ENCODE assay signal across 10 mouse cellular contexts in genomic region chr2:75756704-75757638, GRCm38 (mm10). TPM values are rescaled to one million over a fixed set of nuclear protein-coding genes. Genes with fewer than 3 reads are reported as not detected.
DNase-seq lines count a peak whose midpoint lies in the region; ATAC-seq lines count a peak whose summit lies in the region.
"Had no signal": no experiment of that assay in that cellular context is flagged by ENCODE, and none has a peak within 500 bp of the region (broad histone marks: within the 10 kb centered on the region; RNA-seq: fewer than 3 reads in every experiment).

No protein-coding gene starts in this region.

- no peak overlapping the region for H3K4me3 ChIP-seq in heart, embryonic 10.5 days
- H3K4me3 ChIP-seq in embryonic facial prominence, embryonic 14.5 days (ENCODE audit: low read depth, low read length), result no peak overlapping the region
- no peak overlapping the region for H3K4me3 ChIP-seq in limb, embryonic 10.5 days

- no peaks in the 10 kb centered on the region for H3K9me3 ChIP-seq in heart, embryonic 10.5 days
- H3K9me3 ChIP-seq in embryonic facial prominence, embryonic 14.5 days (ENCODE audit: control insufficient read depth, low read length), result no peaks in the 10 kb centered on the region
- no peaks in the 10 kb centered on the region for H3K9me3 ChIP-seq in limb, embryonic 10.5 days (replicated peaks)

- H3K27me3 ChIP-seq in heart, embryonic 10.5 days (ENCODE audit: insufficient read depth, poor library complexity, severe bottlenecking), result no peaks in the 10 kb centered on the region
- no peaks in the 10 kb centered on the region for H3K27me3 ChIP-seq in embryonic facial prominence, embryonic 14.5 days (replicated peaks; ENCODE audit: control insufficient read depth, insufficient read depth, low read length)
- no peaks in the 10 kb centered on the region for H3K27me3 ChIP-seq in limb, embryonic 10.5 days (ENCODE audit: low read depth, poor library complexity, severe bottlenecking)

- H3K4me2 ChIP-seq in embryonic facial prominence, embryonic 14.5 days (ENCODE audit: low read depth, low read length), result peak overlapping the region; percentile 34
- H3K4me2 ChIP-seq: liver, embryonic 11.5 days had no signal

- no peak overlapping the region for H3K27ac ChIP-seq in heart, embryonic 10.5 days
- peak overlapping the region; percentile 74 for H3K27ac ChIP-seq in embryonic facial prominence, embryonic 14.5 days (replicated peaks; ENCODE audit: low read depth, low read length)
- peak overlapping the region; percentile 50; the same call in 1 of the 2 replicates for H3K27ac ChIP-seq in limb, embryonic 10.5 days

- 67% methylated on average over 16 of the region's 16 CpGs for WGBS in heart, embryonic 10.5 days
- WGBS in embryonic facial prominence, embryonic 14.5 days, result 27% methylated on average over 16 of the region's 16 CpGs
- WGBS in limb, embryonic 10.5 days, result 52% methylated on average over 16 of the region's 16 CpGs

- H3K4me1 ChIP-seq in heart, embryonic 10.5 days, result no peaks in the 10 kb centered on the region
- H3K4me1 ChIP-seq in embryonic facial prominence, embryonic 14.5 days (ENCODE audit: control insufficient read depth, insufficient read depth, low read length), result peaks cover 20% of the 10 kb centered on the region
- H3K4me1 ChIP-seq in limb, embryonic 10.5 days, result peaks cover 21% of the 10 kb centered on the region

- ATAC-seq in embryonic facial prominence, embryonic 14.5 days (ENCODE audit: low read depth), result peak; percentile 88
- ATAC-seq in erythroblast, adult 5-6 weeks (replicated peaks; ENCODE audit: low FRiP score, poor library complexity, severe bottlenecking), result no peak
- ATAC-seq: inflammation-experienced regulatory T-cells, adult 6 months had no signal

- no peak overlapping the region; the same call in 1 of the 2 replicates for H3K9ac ChIP-seq in embryonic facial prominence, embryonic 14.5 days (ENCODE audit: low read depth, low read length)

- peak; percentile 60 to 76 for DNase-seq in heart, adult 18-20 months
- no peak for DNase-seq in heart, embryonic 10.5 days (ENCODE audit: low spot score)
- peak; percentile 68 for DNase-seq in 3T3-L1 (ENCODE audit: low read depth, low spot score)
- DNase-seq in embryonic facial prominence, embryonic 14.5 days (ENCODE audit: low spot score), result peak; percentile 79
- DNase-seq in limb, embryonic 10.5 days (ENCODE audit: low spot score), result no peak
- no peak for DNase-seq in adrenal gland, postnatal 10 days
- no peak for DNase-seq in adrenal gland, postnatal 4 days (ENCODE audit: low spot score in 2 of 2)

- no peaks in the 10 kb centered on the region for H3K36me3 ChIP-seq in heart, embryonic 10.5 days
- H3K36me3 ChIP-seq in embryonic facial prominence, embryonic 14.5 days (ENCODE audit: control insufficient read depth, insufficient read depth, low read length), result no peaks in the 10 kb centered on the region
- no peaks in the 10 kb centered on the region for H3K36me3 ChIP-seq in limb, embryonic 10.5 days

RNA-seq across cellular contexts. Expression of gene Nfe2l2, which starts 52.5 kb away (rescaled TPM):
- total RNA-seq in heart, adult 18-20 months (2021), result 10 to 100 TPM; 58.8 to 61.7 TPM
- polyA plus RNA-seq in heart, embryonic 10.5 days (2016; fragmentation: Nextera tagmentation; extraction: Ambion mirVana), result 42.8 and 45.0 TPM in 2 replicates
- 48.9 and 52.9 TPM in 2 replicates for polyA plus RNA-seq in embryonic facial prominence, embryonic 14.5 days (2014; fragmentation: Nextera tagmentation; extraction: Ambion mirVana)
- 33.8 and 37.2 TPM in 2 replicates for polyA plus RNA-seq in limb, embryonic 10.5 days (2016; fragmentation: Nextera tagmentation; extraction: Ambion mirVana)
- total RNA-seq in adrenal gland, postnatal 10 days (2021), result 10 to 100 TPM; 79.2 to 94.0 TPM
- 10 to 100 TPM; 71.3 to 80.4 TPM for total RNA-seq in adrenal gland, postnatal 4 days (2021)
- total RNA-seq in erythroblast, adult 5-6 weeks (2015; ENCODE audit: low replicate concordance), result 52.5 and 91.5 TPM in 2 replicates
- 30.5 and 34.6 TPM in 2 replicates for total RNA-seq in erythroblast, adult 5-6 weeks (2017; ENCODE audit: low replicate concordance)

Comparison
In these comparisons a context has a peak if more than half of its experiments do, and no peak if none do; other contexts are left out.
1. DNase-seq: peak in heart, adult 18-20 months (2 of 2), 3T3-L1 (single experiment) and embryonic facial prominence, embryonic 14.5 days (single experiment); none in heart, embryonic 10.5 days (single experiment), limb, embryonic 10.5 days (single experiment), adrenal gland, postnatal 10 days (single experiment) and adrenal gland, postnatal 4 days (0 of 2).